In genomic region chr11:118192973-118193372, GRCm38 (mm10) we compare ENCODE assay signal across 9 mouse cellular contexts. TPM values are rescaled to one million over a fixed set of nuclear protein-coding genes. Genes with fewer than 3 reads are reported as not detected.
DNase-seq lines count a peak whose midpoint lies in the region; ATAC-seq and TF ChIP-seq lines count a peak whose summit lies in the region.
"Had no signal": no experiment of that assay in that cellular context is flagged by ENCODE, and none has a peak within 500 bp of the region (broad histone marks: within the 10 kb centered on the region; RNA-seq: fewer than 3 reads in every experiment).

No protein-coding gene starts in this region.

- no peaks in the 10 kb centered on the region for H3K27me3 ChIP-seq in hindbrain, postnatal 0 days (ENCODE audit: insufficient read depth, low read length)
- no peaks in the 10 kb centered on the region for H3K27me3 ChIP-seq in hindbrain, embryonic 16.5 days (replicated peaks; ENCODE audit: control insufficient read depth, insufficient read depth, low read length)
- no peaks in the 10 kb centered on the region for H3K27me3 ChIP-seq in lung, postnatal 0 days (replicated peaks; ENCODE audit: insufficient read depth, low read length)
- no peaks in the 10 kb centered on the region for H3K27me3 ChIP-seq in heart, embryonic 14.5 days (ENCODE audit: control insufficient read depth, insufficient read depth, low read length)
- no peaks in the 10 kb centered on the region for H3K27me3 ChIP-seq in small intestine, adult 2 months (ENCODE audit: control insufficient read depth, insufficient read depth, low read length)

- no peak overlapping the region for H3K4me2 ChIP-seq in hindbrain, postnatal 0 days (ENCODE audit: low read depth, low read length)
- no peak overlapping the region for H3K4me2 ChIP-seq in hindbrain, embryonic 16.5 days (ENCODE audit: low read length)
- no peak overlapping the region for H3K4me2 ChIP-seq in lung, postnatal 0 days (replicated peaks; ENCODE audit: low read depth, low read length)
- peak overlapping the region; percentile 39; the same call in 1 of the 2 replicates for H3K4me2 ChIP-seq in heart, embryonic 14.5 days (ENCODE audit: low read length)
- H3K4me2 ChIP-seq: liver, embryonic 11.5 days had no signal

- 80% methylated on average over 5 of the region's 5 CpGs for WGBS in hindbrain, postnatal 0 days
- WGBS in hindbrain, embryonic 16.5 days: 89% methylated on average over 5 of the region's 5 CpGs
- WGBS in lung, postnatal 0 days: 85% methylated on average over 5 of the region's 5 CpGs
- WGBS in heart, embryonic 14.5 days: 76% methylated on average over 5 of the region's 5 CpGs
- 85% methylated on average over 5 of the region's 5 CpGs for WGBS in small intestine, adult 2 months

- ATAC-seq in hindbrain, postnatal 0 days: no peak
- ATAC-seq in hindbrain, embryonic 16.5 days: no peak
- no peak for ATAC-seq in lung, postnatal 0 days
- no peak for ATAC-seq in heart, embryonic 14.5 days (ENCODE audit: insufficient number of reproducible peaks, insufficient read depth, low FRiP score, low read depth)
- ATAC-seq in granulocyte monocyte progenitor cell, adult 5-6 weeks (replicated peaks; ENCODE audit: poor library complexity, severe bottlenecking): no peak

- DNase-seq in hindbrain, postnatal 0 days (ENCODE audit: low spot score): no peak
- no peak for DNase-seq in lung, postnatal 0 days (ENCODE audit: low spot score)
- no peak for DNase-seq in lung, postnatal 10 days
- DNase-seq in adrenal gland, adult 8-10 months: no peak

- no peak for TF ChIP-seq EP300 in lung, postnatal 0 days (IDR thresholded peaks at IDR 0.05)

- H3K36me3 ChIP-seq in hindbrain, postnatal 0 days (ENCODE audit: insufficient read depth, low read length): peaks cover 9% of the 10 kb centered on the region; the same call in 1 of the 2 replicates
- H3K36me3 ChIP-seq in hindbrain, embryonic 16.5 days (ENCODE audit: control insufficient read depth, insufficient read depth, low read length): peaks cover 15% of the 10 kb centered on the region; the same call in 1 of the 2 replicates
- H3K36me3 ChIP-seq in lung, postnatal 0 days (ENCODE audit: insufficient read depth, low read length): peaks cover 11% of the 10 kb centered on the region; the same call in 1 of the 2 replicates
- H3K36me3 ChIP-seq in heart, embryonic 14.5 days (ENCODE audit: control insufficient read depth, insufficient read depth, low read length): peaks cover 44% of the 10 kb centered on the region
- peaks cover 12% of the 10 kb centered on the region; the same call in 1 of the 2 replicates for H3K36me3 ChIP-seq in small intestine, adult 2 months (ENCODE audit: control insufficient read depth, insufficient read depth, low read length)

- 0 out of 2 replicates have a peak overlapping the region, but pooled peaks have one; percentile 6 for H3K27ac ChIP-seq in hindbrain, postnatal 0 days
- H3K27ac ChIP-seq in hindbrain, embryonic 16.5 days (ENCODE audit: low read depth, low read length): no peak overlapping the region
- H3K27ac ChIP-seq in lung, postnatal 0 days (ENCODE audit: low read length): peak overlapping the region; percentile 73
- H3K27ac ChIP-seq in heart, embryonic 14.5 days (replicated peaks in 1 of 2; ENCODE audit: control insufficient read depth in 1 of 2, insufficient read depth in 1 of 2, low read depth in 2 of 2, low read length in 2 of 2): peak overlapping the region; percentile 47 to 74
- H3K27ac ChIP-seq in small intestine, adult 2 months (ENCODE audit: insufficient read depth, low read depth, low read length): peak overlapping the region; percentile 7; the same call in 1 of the 2 replicates

- no peak for TF ChIP-seq POLR2A in small intestine, adult 2 months (IDR thresholded peaks at IDR 0.05; ENCODE audit: low read depth, low read length)

- TF ChIP-seq CTCF in hindbrain, postnatal 0 days (IDR thresholded peaks at IDR 0.05; ENCODE audit: low read depth): no peak
- no peak for TF ChIP-seq CTCF in lung, postnatal 0 days (IDR thresholded peaks at IDR 0.05)
- TF ChIP-seq CTCF in small intestine, adult 2 months (IDR thresholded peaks at IDR 0.05; ENCODE audit: extremely low read depth, insufficient read length, insufficient replicate concordance, low read depth, low read length): no peak

- H3K9me3 ChIP-seq in hindbrain, postnatal 0 days (ENCODE audit: low read length): no peaks in the 10 kb centered on the region
- no peaks in the 10 kb centered on the region for H3K9me3 ChIP-seq in hindbrain, embryonic 16.5 days (ENCODE audit: control insufficient read depth, low read length)
- no peaks in the 10 kb centered on the region for H3K9me3 ChIP-seq in lung, postnatal 0 days (ENCODE audit: low read length)
- no peaks in the 10 kb centered on the region for H3K9me3 ChIP-seq in heart, embryonic 14.5 days (ENCODE audit: control insufficient read depth, low read length)

- H3K9ac ChIP-seq in hindbrain, postnatal 0 days (replicated peaks; ENCODE audit: low read length): no peak overlapping the region
- no peak overlapping the region for H3K9ac ChIP-seq in hindbrain, embryonic 16.5 days (ENCODE audit: low read depth, low read length)
- H3K9ac ChIP-seq in lung, postnatal 0 days (replicated peaks; ENCODE audit: low read depth): no peak overlapping the region
- no peak overlapping the region for H3K9ac ChIP-seq in heart, embryonic 14.5 days (ENCODE audit: low read length)

- H3K4me3 ChIP-seq in hindbrain, postnatal 0 days (ENCODE audit: low read length): no peak overlapping the region
- H3K4me3 ChIP-seq in hindbrain, embryonic 16.5 days (ENCODE audit: low read length): no peak overlapping the region
- no peak overlapping the region for H3K4me3 ChIP-seq in lung, postnatal 0 days (ENCODE audit: low read depth, low read length)
- no peak overlapping the region for H3K4me3 ChIP-seq in heart, embryonic 14.5 days (ENCODE audit: control insufficient read depth in 1 of 2, insufficient read depth in 1 of 2, low read depth in 1 of 2, low read length in 2 of 2)
- H3K4me3 ChIP-seq in small intestine, adult 2 months (ENCODE audit: low read depth, low read length): no peak overlapping the region

- peaks cover 33% of the 10 kb centered on the region for H3K4me1 ChIP-seq in hindbrain, postnatal 0 days (ENCODE audit: insufficient read depth, low read length)
- peaks cover 25% of the 10 kb centered on the region for H3K4me1 ChIP-seq in hindbrain, embryonic 16.5 days (ENCODE audit: control insufficient read depth, insufficient read depth, low read depth, low read length)
- H3K4me1 ChIP-seq in lung, postnatal 0 days (ENCODE audit: insufficient read depth, low read depth, low read length): peaks cover 37% of the 10 kb centered on the region
- H3K4me1 ChIP-seq in heart, embryonic 14.5 days (ENCODE audit: control insufficient read depth in 2 of 2, insufficient read depth in 2 of 2, low read length in 2 of 2): peaks cover 43 to 50% of the 10 kb centered on the region in 2 experiments
- peaks cover 29% of the 10 kb centered on the region for H3K4me1 ChIP-seq in small intestine, adult 2 months (ENCODE audit: control insufficient read depth, insufficient read depth, insufficient read length, low read length)

RNA-seq across cellular contexts. Expression of gene Cyth1, which starts 55.4 kb away (rescaled TPM):
- 42.9 and 48.3 TPM in 2 replicates for total RNA-seq in hindbrain, postnatal 0 days (2014; rRNA removed)
- polyA plus RNA-seq in hindbrain, postnatal 0 days (2015; fragmentation: Nextera tagmentation; extraction: Ambion mirVana): 15.7 and 19.5 TPM in 2 replicates
- 19.7 and 23.3 TPM in 2 replicates for polyA plus RNA-seq in hindbrain, embryonic 16.5 days (2015; fragmentation: Nextera tagmentation; extraction: Ambion mirVana)
- 19.4 and 19.5 TPM in 2 replicates for polyA plus RNA-seq in lung, postnatal 0 days (2015; fragmentation: Nextera tagmentation; extraction: Ambion mirVana)
- polyA plus RNA-seq in heart, embryonic 14.5 days (2014; fragmentation: Nextera tagmentation; extraction: Ambion mirVana): 12.7 and 15.9 TPM in 2 replicates
- 8.5 and 19.6 TPM in 2 replicates for polyA plus RNA-seq in small intestine, adult 2 months (2012; rRNA removed)
- 10 to 100 TPM; 23.4 to 28.1 (median 24.4) TPM for total RNA-seq in adrenal gland, adult 8-10 months (2022)
- 24.9 and 27.7 TPM in 2 replicates for total RNA-seq in granulocyte monocyte progenitor cell, adult 5-6 weeks (2014; fragmentation: Nextera tagmentation)
- total RNA-seq in granulocyte monocyte progenitor cell, adult 5-6 weeks (2017): 38.6 and 43.6 TPM in 2 replicates
